Mouse (Mus musculus): ENCODE data around the gene Tmem131.

- no peak for TF ChIP-seq CTCF (IDR thresholded peaks at IDR 0.05; ENCODE audit: control insufficient read depth, insufficient read depth, low read length)
- no peak for TF ChIP-seq POLR2A (IDR thresholded peaks at IDR 0.05; ENCODE audit: borderline replicate concordance, control insufficient read depth, low read depth, low read length)
These were observed 29.7 kb downstream of the Tmem131 start for GRCm38 (mm10) chr1:36913806-36914205.
